Mouse (Mus musculus) bone marrow, adult 2 months (tissue): ENCODE data around the gene Proca1. TPM values are rescaled to one million over a fixed set of nuclear protein-coding genes. Genes with fewer than 3 reads are reported as not detected.
A peak's percentile ranks its signal among the peaks of the same experiment; 100 is the strongest.

Experiments used
- H3K27ac ChIP-seq: fragments of 200-500 bp; 2 replicates; pipeline ENCODE4 v1.5.1; 2012; ENCODE audit warnings: low read depth, mild to moderate bottlenecking, control low read depth, inconsistent platforms, low read length; ENCODE audit not compliant: control insufficient read depth, poor library complexity, insufficient read depth
- H3K4me1 ChIP-seq: fragments of 200-500 bp; 2 replicates; pipeline ENCODE4 v1.6.1; 2011; ENCODE audit warnings: low read length; ENCODE audit not compliant: control insufficient read depth, insufficient read depth
- H3K4me3 ChIP-seq: fragments of 200-500 bp; replicated peaks from 2 replicates; pipeline ENCODE3; 2011; ENCODE audit warnings: mild to moderate bottlenecking, low read depth, low read length, control low read depth; ENCODE audit not compliant: control insufficient read depth
- CTCF ChIP-seq: fragments of 200-500 bp; IDR thresholded peaks from 2 replicates; pipeline ENCODE4 v1.5.1; 2011; ENCODE audit warnings: low read length, control low read depth; ENCODE audit not compliant: control insufficient read depth, insufficient read depth
- POLR2A ChIP-seq: fragments of 200-500 bp; IDR thresholded peaks from 2 replicates; pipeline ENCODE4 v1.6.1; 2011; ENCODE audit warnings: low read depth, mild to moderate bottlenecking, control low read depth, low read length, borderline replicate concordance; ENCODE audit not compliant: control insufficient read depth
- WGBS: fragments of 180-500 bp; shearing (Covaris S2); methylation state at CpG from one replicate; pipeline ENCODE4 v1.1.7; 2018; 5-methylcytosine and 5-hydroxymethylcytosine counted together
- polyA plus RNA-seq: library from polyadenylated mRNA; stranded (reverse); fragments of >200 nt; gene quantifications from 2 replicates; pipeline ENCODE4 v1.2.4, GENCODE M21; 2011; ENCODE audit warnings: low replicate concordance; ENCODE audit not compliant: missing spikeins, insufficient read depth, insufficient read length

Proca1 gene
- polyA plus RNA-seq, 1 experiment, result 3.3 TPM

- no peak for TF ChIP-seq CTCF
- TF ChIP-seq POLR2A, result no peak
- Histone ChIP-seq H3K4me3 (no peak overlapping the region), H3K4me1 (no peaks in the 10 kb centered on the region), H3K27ac (no peak overlapping the region)
- 91% methylated on average over 6 of the region's 6 CpGs for WGBS
Observed at GRCm38 (mm10) chr11:78156156-78156699, 37.0 kb upstream of the Proca1 start.

GRCm38 (mm10) chr11:78159096-78159495, 34.1 kb upstream of the Proca1 start:
- no peak overlapping the region for H3K27ac ChIP-seq
- no peaks in the 10 kb centered on the region; the same call in 1 of the 2 replicates for H3K4me1 ChIP-seq
- 19% methylated on average over 2 of the region's 2 CpGs for WGBS

GRCm38 (mm10) chr11:78159557-78159956, 33.6 kb upstream of the Proca1 start:
- Histone ChIP-seq H3K27ac (no peak overlapping the region), H3K4me3 (no peak overlapping the region), H3K4me1 (no peaks in the 10 kb centered on the region; the same call in 1 of the 2 replicates)
- no peak for TF ChIP-seq POLR2A
- no peak for TF ChIP-seq CTCF
- 93% methylated on average over 7 of the region's 7 CpGs for WGBS

More at GRCm38 (mm10) chr11:78159096-78159495, 34.1 kb upstream of the Proca1 start:
- H3K4me3 ChIP-seq, result no peak overlapping the region
- TF ChIP-seq CTCF (peak; percentile 99), POLR2A (no peak)

GRCm38 (mm10) chr11:78160171-78160570, 33.0 kb upstream of the Proca1 start:
- H3K4me1 ChIP-seq, result no peaks in the 10 kb centered on the region; the same call in 1 of the 2 replicates
- 92% methylated on average over 18 of the region's 18 CpGs for WGBS
- no peak overlapping the region for H3K4me3 ChIP-seq
- TF ChIP-seq POLR2A (no peak), CTCF (no peak)
- no peak overlapping the region for H3K27ac ChIP-seq

- no peak overlapping the region for H3K4me3 ChIP-seq
- no peak overlapping the region; the same call in 1 of the 2 replicates for H3K27ac ChIP-seq
- H3K4me1 ChIP-seq, result no peaks in the 10 kb centered on the region; the same call in 1 of the 2 replicates
- TF ChIP-seq POLR2A (no peak), CTCF (no peak)
- 92% methylated on average over 3 of the region's 3 CpGs for WGBS
Observed at GRCm38 (mm10) chr11:78160675-78161074, 32.5 kb upstream of the Proca1 start.

- H3K4me1 ChIP-seq, result no peaks in the 10 kb centered on the region; the same call in 1 of the 2 replicates
- WGBS, result 83% methylated on average over 14 of the region's 14 CpGs
- H3K27ac ChIP-seq, result no peak overlapping the region
- TF ChIP-seq CTCF, result no peak
- no peak overlapping the region for H3K4me3 ChIP-seq
Observed at GRCm38 (mm10) chr11:78161169-78161568, 32.0 kb upstream of the Proca1 start.

- H3K4me1 ChIP-seq, result no peaks in the 10 kb centered on the region; the same call in 1 of the 2 replicates
- no peak overlapping the region for H3K27ac ChIP-seq
- TF ChIP-seq CTCF, result no peak
- no peak for TF ChIP-seq POLR2A
- 18% methylated on average over 4 of the region's 4 CpGs for WGBS
- H3K4me3 ChIP-seq, result no peak overlapping the region
Observed at GRCm38 (mm10) chr11:78161968-78162367, 31.2 kb upstream of the Proca1 start.

GRCm38 (mm10) chr11:78162504-78162903, 30.7 kb upstream of the Proca1 start:
- WGBS, result 76% methylated on average over 6 of the region's 6 CpGs
- Histone ChIP-seq H3K4me3 (no peak overlapping the region), H3K27ac (no peak overlapping the region), H3K4me1 (no peaks in the 10 kb centered on the region; the same call in 1 of the 2 replicates)
- no peak for TF ChIP-seq CTCF
- no peak for TF ChIP-seq POLR2A

- H3K27ac ChIP-seq, result no peak overlapping the region
- peak overlapping the region; percentile 4 for H3K4me3 ChIP-seq
- no peaks in the 10 kb centered on the region; the same call in 1 of the 2 replicates for H3K4me1 ChIP-seq
- TF ChIP-seq CTCF (no peak), POLR2A (no peak)
- 92% methylated on average over 2 of the region's 2 CpGs for WGBS
Observed at GRCm38 (mm10) chr11:78163045-78163444, 30.1 kb upstream of the Proca1 start.
